Mouse (Mus musculus): ENCODE data around the gene Pard3.

Gene Pard3

DNA sequence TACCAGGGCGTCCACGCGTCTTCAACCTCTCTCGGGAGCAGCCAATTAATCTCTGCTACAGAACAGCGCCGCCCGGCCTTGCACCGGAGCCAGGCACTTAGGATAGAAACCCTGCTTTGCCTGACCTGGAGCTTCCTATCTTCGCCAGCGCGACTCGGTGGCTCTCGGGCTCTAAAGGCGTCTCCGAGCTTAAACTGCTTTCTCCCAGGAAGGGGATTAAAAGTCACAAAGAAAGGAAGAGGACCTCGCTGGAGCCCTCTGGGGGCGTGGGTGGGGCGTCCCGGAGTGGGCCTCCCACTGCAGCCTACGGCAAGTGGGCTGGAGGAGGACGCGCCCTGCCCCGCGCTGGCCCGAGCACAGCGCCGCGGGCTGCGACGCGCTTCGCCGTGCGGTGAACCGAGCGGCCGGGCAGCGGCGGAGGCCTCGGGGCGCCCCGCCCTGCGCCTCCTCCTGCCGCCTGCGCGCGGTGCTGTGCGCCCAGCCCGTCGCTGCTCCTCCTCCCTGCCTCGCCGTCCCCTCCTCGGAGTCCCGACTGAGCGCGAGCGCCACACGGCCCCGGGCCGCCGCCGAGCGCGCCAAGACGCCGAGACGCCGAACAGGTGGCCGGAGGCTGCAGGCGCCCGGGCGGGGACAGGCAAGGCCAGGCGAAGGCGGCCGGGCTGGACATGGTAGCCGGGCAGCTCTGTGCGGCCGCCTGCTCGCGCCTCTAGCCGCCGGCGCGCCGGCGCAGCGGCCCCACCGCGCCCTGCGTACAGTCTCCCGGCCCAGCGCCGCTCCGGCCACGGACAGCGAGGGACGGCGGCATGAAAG is at the start of gene Pard3:
Gene Pard3, plus strand, starts transcription at position 343 of the 810 bp plus-strand sequence.
- peak in 1 of 2 experiments; percentile 16 for DNase-seq (ENCODE audit: low spot score in 2 of 2)

DNA sequence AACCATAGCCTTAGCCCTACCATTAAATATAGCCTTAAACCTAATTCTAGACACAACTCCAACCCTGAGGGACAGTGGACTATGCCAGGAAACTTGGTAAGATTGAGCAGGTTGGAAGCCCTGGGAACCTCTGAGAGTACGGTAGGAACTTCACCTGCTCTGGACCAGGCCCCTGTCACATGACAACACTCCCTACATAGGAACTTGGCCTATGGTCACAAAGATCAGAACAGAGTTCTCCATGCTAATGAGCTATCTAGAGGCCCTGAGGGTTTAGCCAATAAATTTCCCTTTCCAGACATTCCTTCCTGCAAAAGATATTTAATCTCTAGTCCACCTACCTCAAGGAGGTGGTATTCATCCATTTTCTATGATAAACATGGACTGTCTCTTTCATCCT is 41.9 kb upstream of the Pard3 start:
- DNase-seq (ENCODE audit: low spot score in 2 of 2) = no peak

GRCm38 (mm10) chr8:127025256-127025717 is 38.4 kb upstream of the Pard3 start:
- DNase-seq (ENCODE audit: low spot score in 2 of 2) = no peak

DNA sequence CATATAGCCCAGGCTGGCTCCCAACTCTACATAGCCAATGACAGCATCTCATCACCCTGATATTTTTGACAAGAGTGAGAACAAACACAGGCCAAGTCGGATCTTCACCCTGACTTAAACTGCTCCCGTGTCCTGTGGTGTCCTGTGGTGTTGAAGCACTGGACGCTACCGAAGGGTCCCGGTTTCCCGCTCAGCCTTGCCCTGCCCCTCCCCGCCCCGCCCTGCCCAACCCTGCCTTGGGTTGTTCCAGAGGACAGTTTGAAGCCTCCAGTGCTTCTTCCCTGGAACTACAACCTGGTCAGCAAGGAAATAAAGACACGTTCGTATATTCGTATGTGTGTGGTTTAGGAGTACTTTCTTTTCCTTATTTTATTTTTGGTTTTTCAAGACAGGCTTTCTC is 37.9 kb upstream of the Pard3 start:
- no peak for DNase-seq (ENCODE audit: low spot score in 2 of 2)

DNA sequence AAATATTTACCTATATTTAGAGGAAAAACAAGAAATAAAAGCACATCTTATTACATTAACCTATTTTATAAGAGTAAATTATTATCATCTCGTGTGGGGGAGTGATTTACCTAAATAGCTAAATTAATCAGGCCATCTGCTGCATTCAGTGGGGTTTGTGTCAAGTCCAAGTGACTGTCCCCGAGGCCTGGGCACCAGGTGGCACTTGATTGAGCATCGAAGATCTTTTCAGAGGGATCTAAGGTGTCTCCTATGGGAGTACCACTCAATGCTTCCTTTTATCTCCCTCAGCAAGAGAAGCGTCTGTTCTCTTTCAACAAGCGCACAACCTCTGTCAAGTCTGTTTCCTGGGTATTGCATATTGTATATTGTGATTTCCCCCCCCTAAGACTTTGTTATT is 32.2 kb upstream of the Pard3 start:
- DNase-seq (ENCODE audit: low spot score in 2 of 2) = no peak

DNA sequence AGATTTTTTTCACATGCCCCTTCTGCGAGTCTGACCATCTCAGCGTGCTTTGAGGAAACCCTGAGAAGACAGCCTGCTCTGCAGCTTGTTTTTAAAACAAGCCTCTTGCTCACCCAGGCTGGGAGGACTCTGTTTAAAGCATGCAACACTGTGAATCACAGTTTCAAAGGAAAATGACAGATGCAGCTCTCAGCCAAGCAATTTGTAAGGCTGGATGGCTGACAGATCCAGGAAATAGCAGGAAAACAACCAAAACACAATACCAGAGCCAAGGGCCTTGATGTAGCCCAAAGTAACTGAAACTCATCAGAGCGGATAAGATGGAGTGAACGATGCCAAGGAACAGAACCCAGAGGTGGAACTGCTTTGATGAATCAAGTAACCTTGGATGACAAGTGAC is 24.8 kb upstream of the Pard3 start:
- no peak for DNase-seq (ENCODE audit: low spot score in 2 of 2)

GRCm38 (mm10) chr8:127049996-127050395 is 13.7 kb upstream of the Pard3 start:
- no peak for DNase-seq (ENCODE audit: low spot score in 2 of 2)

GRCm38 (mm10) chr8:127052132-127052531 is 11.6 kb upstream of the Pard3 start:
- DNase-seq (ENCODE audit: low spot score in 2 of 2) = no peak

GRCm38 (mm10) chr8:127055081-127055480 is 8.6 kb upstream of the Pard3 start:
- DNase-seq (ENCODE audit: low spot score in 2 of 2) = no peak

- DNase-seq (ENCODE audit: low spot score in 2 of 2) = no peak
Measured at GRCm38 (mm10) chr8:127058759-127059158, 4.9 kb upstream of the Pard3 start.

GRCm38 (mm10) chr8:127059826-127060225 is 3.9 kb upstream of the Pard3 start:
- no peak for DNase-seq (ENCODE audit: low spot score in 2 of 2)

- DNase-seq (ENCODE audit: low spot score in 2 of 2) = peak in 1 of 2 experiments; percentile 61
Measured at GRCm38 (mm10) chr8:127064361-127065112, 844 bp downstream of the Pard3 start.

DNA sequence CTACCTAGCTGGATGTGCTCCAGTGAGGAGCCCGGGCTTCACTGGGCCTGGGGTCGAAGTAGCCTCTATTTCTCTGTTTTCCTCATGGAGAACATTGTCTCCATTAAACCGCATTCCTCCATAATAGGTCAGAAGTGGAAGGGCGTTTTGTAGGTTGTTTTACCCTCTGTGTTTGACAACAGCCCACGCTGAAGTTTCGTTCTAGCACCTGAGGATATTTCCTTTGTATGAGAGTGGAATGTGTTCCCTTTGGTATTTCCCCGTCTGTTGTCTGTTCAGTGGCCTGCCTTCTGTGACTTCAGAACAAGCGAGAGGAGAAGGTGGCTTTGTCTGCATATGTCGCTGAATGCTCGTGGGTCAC is 1.4 kb downstream of the Pard3 start:
- DNase-seq (ENCODE audit: low spot score in 2 of 2) = no peak

DNA sequence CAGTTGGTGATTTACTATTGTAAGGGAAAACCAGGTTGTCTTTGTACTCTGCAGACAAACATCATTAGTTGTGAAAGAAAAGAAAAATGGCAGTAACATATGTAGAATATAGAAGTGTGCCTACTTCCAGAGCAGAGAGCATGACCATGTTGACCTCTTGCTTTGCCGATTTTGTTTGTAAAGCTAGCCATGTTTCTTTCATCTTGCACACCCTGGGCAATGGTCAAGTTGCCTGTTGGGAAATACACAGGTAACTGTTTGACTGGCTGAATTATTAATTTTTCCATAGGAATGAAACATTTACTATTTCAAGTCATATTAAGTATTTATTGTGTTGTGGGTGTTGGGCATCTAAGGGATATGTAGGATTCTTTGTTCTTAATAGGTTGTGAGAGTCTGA is 2.1 kb downstream of the Pard3 start:
- no peak for DNase-seq (ENCODE audit: low spot score in 2 of 2)

DNA sequence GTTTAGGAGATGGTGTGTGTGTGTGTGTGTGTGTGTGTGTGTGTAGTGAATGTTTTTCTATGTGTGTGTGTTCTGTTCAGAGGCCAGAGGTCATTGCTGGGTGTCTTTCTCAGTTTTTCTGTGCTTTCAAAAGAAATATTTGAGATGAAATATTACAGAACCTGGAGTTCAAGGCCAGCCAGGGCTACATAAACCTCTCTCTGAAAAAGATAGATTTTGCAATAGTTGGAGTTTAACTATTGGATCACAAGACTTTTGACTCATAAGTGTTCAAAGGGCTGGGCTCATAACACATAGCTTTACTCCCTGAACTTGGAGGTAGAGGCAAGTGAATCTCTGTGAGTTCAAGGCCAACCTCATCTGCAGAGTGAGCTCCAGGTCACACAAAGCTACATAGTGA is 2.8 kb downstream of the Pard3 start:
- DNase-seq (ENCODE audit: low spot score in 2 of 2) = no peak

GRCm38 (mm10) chr8:127068719-127069118 is 5.0 kb downstream of the Pard3 start:
- no peak for DNase-seq (ENCODE audit: low spot score in 2 of 2)

DNA sequence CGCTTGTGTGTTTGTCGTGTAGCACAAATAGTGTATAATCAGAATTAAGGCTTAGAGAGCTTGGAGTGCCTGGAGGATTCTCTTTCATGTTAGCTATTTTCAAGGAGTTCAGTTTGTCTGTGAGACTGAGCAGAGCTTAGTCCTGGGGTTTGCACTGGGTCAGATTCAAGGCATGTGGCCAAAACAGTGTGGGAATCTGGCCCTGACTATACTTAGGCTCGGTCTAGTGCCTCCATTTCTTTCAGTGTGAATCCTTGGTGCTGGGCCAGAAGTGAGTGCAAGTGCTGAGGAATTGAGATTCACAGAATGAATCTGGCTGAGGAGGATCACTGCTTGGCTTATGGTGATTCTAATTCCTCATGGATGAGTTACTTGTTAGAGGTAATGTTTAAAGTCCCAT is 6.5 kb downstream of the Pard3 start:
- no peak for DNase-seq (ENCODE audit: low spot score in 2 of 2)

DNA sequence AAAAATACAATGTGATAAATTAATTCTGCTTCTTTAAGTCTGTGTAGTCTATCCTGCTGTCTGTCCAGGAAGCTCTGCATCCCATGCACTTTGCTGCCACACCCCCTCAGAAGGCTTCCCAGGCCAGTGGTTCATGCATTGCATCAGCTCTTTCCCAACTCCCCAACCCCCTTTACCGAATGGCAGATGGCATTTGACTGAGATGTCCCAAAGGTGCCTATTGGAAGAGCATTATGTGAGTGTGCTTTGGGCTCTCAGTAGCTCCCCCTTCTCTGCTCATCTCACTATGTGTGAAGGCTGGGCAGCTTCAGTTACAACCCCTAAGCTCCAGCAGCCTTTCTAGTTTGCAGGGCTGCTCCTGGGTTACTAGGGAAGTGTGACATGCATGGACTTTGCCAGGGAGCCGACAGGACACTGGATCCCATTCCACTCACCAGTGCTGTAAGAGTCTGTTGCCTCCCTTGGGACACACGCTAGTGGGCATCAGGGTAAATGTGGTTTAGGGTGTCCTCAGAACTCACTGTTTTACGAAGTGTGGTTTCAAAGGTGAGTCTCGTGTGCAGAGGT is 9.4 kb downstream of the Pard3 start:
- no peak for DNase-seq (ENCODE audit: low spot score in 2 of 2)

GRCm38 (mm10) chr8:127076511-127076910 is 12.8 kb downstream of the Pard3 start:
- no peak for DNase-seq (ENCODE audit: low spot score in 2 of 2)

DNA sequence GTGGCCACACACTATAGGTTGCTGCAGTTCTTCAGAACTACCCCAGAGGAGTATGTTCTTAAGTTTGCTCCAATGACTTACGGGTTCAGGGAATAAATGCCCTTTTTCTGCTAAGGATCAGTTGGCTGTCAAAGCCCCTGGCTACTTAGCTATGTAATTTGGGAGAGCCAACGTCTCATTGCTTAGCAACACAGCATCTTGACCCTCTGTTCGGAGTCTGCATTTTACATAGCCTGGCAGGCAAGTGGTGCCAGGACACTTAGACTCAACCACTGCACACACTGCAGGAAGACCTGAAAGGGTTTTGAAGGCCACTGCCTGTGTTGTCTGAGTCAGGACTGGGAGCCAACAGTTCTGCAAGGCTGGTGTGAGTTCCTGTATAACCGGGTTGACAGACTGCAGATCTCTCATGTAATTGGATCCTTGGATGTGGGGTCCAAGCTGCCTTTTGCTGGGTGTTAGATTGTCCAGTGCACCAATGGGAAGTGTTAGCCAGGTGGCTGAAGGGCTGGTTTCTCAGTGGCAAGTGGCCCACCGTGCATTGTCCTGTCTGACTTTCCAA is 15.6 kb downstream of the Pard3 start:
- no peak for DNase-seq (ENCODE audit: low spot score in 2 of 2)

DNA sequence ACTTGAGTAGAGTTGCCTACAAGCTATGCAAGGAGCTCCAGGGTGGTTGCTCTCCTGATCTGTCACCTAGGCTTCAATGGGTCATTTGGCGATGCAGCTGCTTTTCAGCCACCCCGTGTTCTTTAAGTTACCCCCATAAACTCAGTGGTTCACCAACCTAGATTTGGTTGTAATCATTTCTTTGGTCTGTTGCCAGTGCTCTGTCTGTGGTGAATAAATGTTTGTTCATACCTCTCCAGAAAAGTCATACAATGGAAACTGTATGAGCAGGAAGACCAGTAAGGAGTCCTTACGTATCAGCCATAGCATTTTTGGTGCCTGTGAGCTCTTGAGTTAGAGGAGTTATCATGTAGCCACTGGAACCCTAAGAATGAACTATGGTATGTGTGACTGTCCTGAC is 17.6 kb downstream of the Pard3 start:
- no peak for DNase-seq (ENCODE audit: low spot score in 2 of 2)

GRCm38 (mm10) chr8:127082486-127082885 is 18.8 kb downstream of the Pard3 start:
- DNase-seq (ENCODE audit: low spot score in 2 of 2) = no peak

Data from spleen, postnatal 4 days (tissue).